Mouse (Mus musculus): ENCODE results near the gene Commd4. TPM values are rescaled to one million over a fixed set of nuclear protein-coding genes. Genes with fewer than 3 reads are reported as not detected.

The Commd4 gene
- polyA plus RNA-seq, 1 experiment from 2014 or later: 94.0 TPM

GRCm38 (mm10) chr9:57141417-57142353 is 16.4 kb downstream of the Commd4 start:
- Histone ChIP-seq H3K27me3 (no peaks in the 10 kb centered on the region), H3K4me2 (replicated peaks) (no peak overlapping the region), H3K36me3 (peaks cover 77% of the 10 kb centered on the region), H3K27ac (no peak overlapping the region), H3K4me1 (0 out of 2 replicates have a peak, but pooled peaks cover 2% of the 10 kb centered on the region), H3K9me3 (no peaks in the 10 kb centered on the region), H3K9ac (no peak overlapping the region), H3K4me3 (no peak overlapping the region)
- WGBS: 90% methylated on average over 17 of the region's 17 CpGs
- ATAC-seq (ENCODE audit: insufficient number of reproducible peaks, insufficient read depth, low FRiP score, low TSS enrichment): no peak

- 86% methylated on average over 5 of the region's 5 CpGs for WGBS
- ATAC-seq (ENCODE audit: insufficient number of reproducible peaks, insufficient read depth, low FRiP score, low TSS enrichment): no peak
- no peak overlapping the region for H3K4me2 ChIP-seq (replicated peaks)
- H3K9me3 ChIP-seq: no peaks in the 10 kb centered on the region
- no peak overlapping the region for H3K27ac ChIP-seq
- H3K9ac ChIP-seq: no peak overlapping the region
- no peaks in the 10 kb centered on the region for H3K27me3 ChIP-seq
- no peaks in the 10 kb centered on the region for H3K4me1 ChIP-seq
- H3K4me3 ChIP-seq: no peak overlapping the region
- peaks cover 92% of the 10 kb centered on the region for H3K36me3 ChIP-seq
Measured at GRCm38 (mm10) chr9:57139571-57139970, 18.6 kb downstream of the Commd4 start.

- WGBS: 94% methylated on average over 9 of the region's 9 CpGs
- Histone ChIP-seq H3K27ac (no peak overlapping the region), H3K4me3 (no peak overlapping the region), H3K4me1 (no peaks in the 10 kb centered on the region), H3K4me2 (replicated peaks) (no peak overlapping the region), H3K9ac (no peak overlapping the region), H3K36me3 (peaks cover 89% of the 10 kb centered on the region), H3K9me3 (no peaks in the 10 kb centered on the region), H3K27me3 (no peaks in the 10 kb centered on the region)
- ATAC-seq (ENCODE audit: insufficient number of reproducible peaks, insufficient read depth, low FRiP score, low TSS enrichment): no peak
Measured at GRCm38 (mm10) chr9:57139110-57139509, 19.0 kb downstream of the Commd4 start.

- Histone ChIP-seq H3K9ac (no peak overlapping the region), H3K4me2 (replicated peaks) (no peak overlapping the region), H3K9me3 (no peaks in the 10 kb centered on the region), H3K4me1 (no peaks in the 10 kb centered on the region), H3K27me3 (no peaks in the 10 kb centered on the region), H3K36me3 (peaks cover 85% of the 10 kb centered on the region), H3K4me3 (no peak overlapping the region), H3K27ac (no peak overlapping the region)
- 94% methylated on average over 6 of the region's 6 CpGs for WGBS
- ATAC-seq (ENCODE audit: insufficient number of reproducible peaks, insufficient read depth, low FRiP score, low TSS enrichment): no peak
Measured at GRCm38 (mm10) chr9:57138507-57138906, 19.6 kb downstream of the Commd4 start.

- no peaks in the 10 kb centered on the region for H3K27me3 ChIP-seq
- H3K4me2 ChIP-seq (replicated peaks): no peak overlapping the region
- peaks cover 78% of the 10 kb centered on the region for H3K36me3 ChIP-seq
- H3K9ac ChIP-seq: no peak overlapping the region
- 83% methylated on average over 9 of the region's 9 CpGs for WGBS
- no peaks in the 10 kb centered on the region for H3K4me1 ChIP-seq
- no peaks in the 10 kb centered on the region for H3K9me3 ChIP-seq
- no peak overlapping the region for H3K27ac ChIP-seq
- H3K4me3 ChIP-seq: no peak overlapping the region
- no peak for ATAC-seq (ENCODE audit: insufficient number of reproducible peaks, insufficient read depth, low FRiP score, low TSS enrichment)
Measured at GRCm38 (mm10) chr9:57137777-57138176, 20.4 kb downstream of the Commd4 start.

- no peak overlapping the region for H3K4me2 ChIP-seq (replicated peaks)
- no peak overlapping the region for H3K9ac ChIP-seq
- no peaks in the 10 kb centered on the region for H3K4me1 ChIP-seq
- WGBS: 79% methylated on average over 6 of the region's 6 CpGs
- H3K27ac ChIP-seq: no peak overlapping the region
- no peaks in the 10 kb centered on the region for H3K9me3 ChIP-seq
- H3K27me3 ChIP-seq: no peaks in the 10 kb centered on the region
- H3K36me3 ChIP-seq: peaks cover 73% of the 10 kb centered on the region
- ATAC-seq (ENCODE audit: insufficient number of reproducible peaks, insufficient read depth, low FRiP score, low TSS enrichment): no peak
- no peak overlapping the region for H3K4me3 ChIP-seq
Measured at GRCm38 (mm10) chr9:57137246-57137645, 20.9 kb downstream of the Commd4 start.

GRCm38 (mm10) chr9:57130577-57131433 is 27.3 kb downstream of the Commd4 start, which contains the start of gene Man2c1:
Gene Man2c1, plus strand, starts transcription at chr9:57130690.
- no peaks in the 10 kb centered on the region for H3K27me3 ChIP-seq
- peaks cover 34% of the 10 kb centered on the region for H3K36me3 ChIP-seq
- no peaks in the 10 kb centered on the region for H3K9me3 ChIP-seq
- peak within 1 kb of the TSS; percentile 93 for H3K27ac ChIP-seq
- peak within 1 kb of the TSS; percentile 89 for H3K4me2 ChIP-seq (replicated peaks)
- under 1% methylated on average over 58 of the region's 58 CpGs for WGBS
- H3K4me3 ChIP-seq: peak within 1 kb of the TSS; percentile 72
- peak; percentile 90 for ATAC-seq (ENCODE audit: insufficient number of reproducible peaks, insufficient read depth, low FRiP score, low TSS enrichment)
- H3K9ac ChIP-seq: peak within 1 kb of the TSS; percentile 75
- peaks cover 6% of the 10 kb centered on the region for H3K4me1 ChIP-seq

- no peak overlapping the region for H3K4me3 ChIP-seq
- ATAC-seq (ENCODE audit: insufficient number of reproducible peaks, insufficient read depth, low FRiP score, low TSS enrichment): no peak
- H3K36me3 ChIP-seq: peaks cover 34% of the 10 kb centered on the region
- no peaks in the 10 kb centered on the region for H3K9me3 ChIP-seq
- no peak overlapping the region for H3K9ac ChIP-seq
- H3K4me2 ChIP-seq (replicated peaks): peak overlapping the region; percentile 89; the same call in 1 of the 2 replicates
- no peaks in the 10 kb centered on the region for H3K27me3 ChIP-seq
- H3K27ac ChIP-seq: no peak overlapping the region
- peaks cover 6% of the 10 kb centered on the region for H3K4me1 ChIP-seq
Measured at GRCm38 (mm10) chr9:57129641-57130040, 28.5 kb downstream of the Commd4 start.

GRCm38 (mm10) chr9:57117261-57117755 is 40.8 kb downstream of the Commd4 start:
- no peak overlapping the region for H3K4me2 ChIP-seq (replicated peaks)
- H3K9ac ChIP-seq: no peak overlapping the region
- no peaks in the 10 kb centered on the region for H3K4me1 ChIP-seq
- no peak overlapping the region for H3K4me3 ChIP-seq
- no peak overlapping the region for H3K27ac ChIP-seq
- no peak for ATAC-seq (ENCODE audit: insufficient number of reproducible peaks, insufficient read depth, low FRiP score, low TSS enrichment)
- WGBS: 92% methylated on average over 13 of the region's 13 CpGs
- peaks cover 89% of the 10 kb centered on the region for H3K36me3 ChIP-seq
- no peaks in the 10 kb centered on the region for H3K27me3 ChIP-seq
- H3K9me3 ChIP-seq: no peaks in the 10 kb centered on the region

All from embryonic facial prominence, embryonic 12.5 days (tissue).